Mouse (Mus musculus): ENCODE results near the gene Spsb4.

DNA sequence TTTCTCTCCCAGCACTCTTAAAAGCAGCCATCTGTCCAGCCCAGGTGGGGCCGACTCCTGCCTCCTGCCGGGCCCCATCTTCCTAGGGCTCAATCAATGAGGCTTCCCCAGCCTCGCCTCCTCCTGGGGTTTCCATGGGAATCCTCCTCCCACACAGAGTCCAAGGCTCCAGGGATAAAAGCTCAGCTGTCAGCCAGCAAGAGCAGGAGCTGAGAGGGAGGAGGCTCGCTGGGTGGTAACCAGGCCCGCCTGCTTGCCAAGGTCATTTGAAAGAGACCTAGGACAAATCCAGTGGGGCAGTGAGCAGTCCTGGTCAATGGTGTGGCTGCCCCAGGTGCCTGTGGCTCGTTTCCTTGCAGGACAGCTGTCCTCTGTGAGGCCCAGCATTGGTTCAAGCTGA is 5.5 kb downstream of the Spsb4 start:
- TF ChIP-seq CTCF (IDR thresholded peaks at IDR 0.05) (no peak), EP300 (IDR thresholded peaks at IDR 0.05; ENCODE audit: insufficient read depth, low read depth, low read length) (no peak), POLR2A (IDR thresholded peaks at IDR 0.05; ENCODE audit: insufficient read depth, low read depth, low read length) (no peak)

Data from heart, adult 2 months (tissue).